In genomic region chr11:30085114-30085513, GRCm38 (mm10) we compare ENCODE assay signal across 18 mouse cellular contexts. TPM values are rescaled to one million over a fixed set of nuclear protein-coding genes. Genes with fewer than 3 reads are reported as not detected.
DNase-seq lines count a peak whose midpoint lies in the region; ATAC-seq lines count a peak whose summit lies in the region.
"Had no signal": no experiment of that assay in that cellular context is flagged by ENCODE, and none has a peak within 500 bp of the region (broad histone marks: within the 10 kb centered on the region; RNA-seq: fewer than 3 reads in every experiment).

No protein-coding gene starts in this region.

- no peaks in the 10 kb centered on the region for H3K36me3 ChIP-seq in kidney, embryonic 15.5 days
- no peaks in the 10 kb centered on the region for H3K36me3 ChIP-seq in neural tube, embryonic 15.5 days
- H3K36me3 ChIP-seq: heart, embryonic 13.5 days; midbrain, embryonic 10.5 days had no signal

- no peaks in the 10 kb centered on the region for H3K27me3 ChIP-seq in kidney, embryonic 15.5 days
- no peaks in the 10 kb centered on the region for H3K27me3 ChIP-seq in neural tube, embryonic 15.5 days (replicated peaks)

- no peak overlapping the region for H3K9ac ChIP-seq in kidney, embryonic 15.5 days
- H3K9ac ChIP-seq in neural tube, embryonic 15.5 days (replicated peaks) = no peak overlapping the region
- H3K9ac ChIP-seq: heart, embryonic 13.5 days had no signal

- peaks cover 6% of the 10 kb centered on the region; the same call in 1 of the 2 replicates for H3K4me1 ChIP-seq in kidney, embryonic 15.5 days
- no peaks in the 10 kb centered on the region for H3K4me1 ChIP-seq in neural tube, embryonic 15.5 days
- H3K4me1 ChIP-seq: midbrain, embryonic 10.5 days had no signal

- DNase-seq in frontal cortex, postnatal 14 days (ENCODE audit: low spot score in 2 of 2) = no peak
- DNase-seq in kidney, adult 9 months = no peak
- peak; percentile 18 for DNase-seq in neural tube, embryonic 10.5 days (ENCODE audit: extremely low spot score, low spot score)
- no peak for DNase-seq in left cerebral cortex, postnatal 36 days (ENCODE audit: low spot score in 2 of 2)
- no peak for DNase-seq in cerebellum, adult 11 months
- DNase-seq: adrenal gland, adult 2 months; cerebellum, postnatal 10 days; kidney, adult 18-20 months; liver; right cerebral cortex, postnatal 14 days; spleen, adult 18-20 months; thymus, postnatal 25 days had no signal

- H3K9me3 ChIP-seq in kidney, embryonic 15.5 days (replicated peaks) = no peaks in the 10 kb centered on the region
- no peaks in the 10 kb centered on the region for H3K9me3 ChIP-seq in neural tube, embryonic 15.5 days (replicated peaks)
- H3K9me3 ChIP-seq: midbrain, embryonic 10.5 days had no signal

- no peak overlapping the region for H3K27ac ChIP-seq in kidney, embryonic 15.5 days
- no peak overlapping the region for H3K27ac ChIP-seq in neural tube, embryonic 15.5 days (replicated peaks)
- H3K27ac ChIP-seq: heart, embryonic 13.5 days; midbrain, embryonic 10.5 days had no signal

- intact Hi-C loops in left cerebral cortex, postnatal 36 days (cut with DNase I) = no loop called here

- H3K4me3 ChIP-seq in kidney, embryonic 15.5 days (replicated peaks) = no peak overlapping the region
- H3K4me3 ChIP-seq in neural tube, embryonic 15.5 days (replicated peaks) = no peak overlapping the region
- H3K4me3 ChIP-seq: heart, embryonic 13.5 days; midbrain, embryonic 10.5 days had no signal

- no peak overlapping the region for H3K4me2 ChIP-seq in kidney, embryonic 15.5 days
- no peak overlapping the region for H3K4me2 ChIP-seq in neural tube, embryonic 15.5 days

- peak; percentile 23; the same call in 1 of the 2 replicates for ATAC-seq in frontal cortex, adult (ENCODE audit: low TSS enrichment)
- peak; percentile 85 for ATAC-seq in kidney, embryonic 15.5 days (replicated peaks; ENCODE audit: low FRiP score)
- no peak for ATAC-seq in neural tube, embryonic 15.5 days (ENCODE audit: low FRiP score)
- ATAC-seq: forebrain, embryonic 14.5 days had no signal

RNA-seq across cellular contexts. Expression of gene Eml6, which starts 59.3 kb away (rescaled TPM):
- polyA plus RNA-seq in kidney, embryonic 15.5 days (2015; fragmentation: Nextera tagmentation; extraction: Ambion mirVana) = 0.64 and 0.99 TPM in 2 replicates
- polyA plus RNA-seq in neural tube, embryonic 15.5 days (2015; fragmentation: Nextera tagmentation; extraction: Ambion mirVana) = 5.2 and 7.7 TPM in 2 replicates
- 10 to 100 TPM; 15.2 to 29.4 TPM for total RNA-seq in left cerebral cortex, postnatal 36 days (2021)
